Mouse (Mus musculus) CH12.LX (cell line): ENCODE data around the gene Jaml. TPM values are rescaled to one million over a fixed set of nuclear protein-coding genes. Genes with fewer than 3 reads are reported as not detected.

Source experiments
- DNase-seq: peaks from one replicate; pipeline ENCODE4 v3.0.0-alpha.2; 2013; ENCODE audit errors: extremely low read depth
- H3K27ac ChIP-seq: 2 replicates; pipeline ENCODE4 v1.5.1; 2012; ENCODE audit warnings: low read depth, mild to moderate bottlenecking, control low read depth, moderate library complexity; ENCODE audit not compliant: insufficient read depth
- H3K27me3 ChIP-seq: replicated peaks from 2 replicates; pipeline ENCODE3; 2012; ENCODE audit warnings: inconsistent platforms
- H3K36me3 ChIP-seq, 2 experiments: replicated peaks in 1 of 2; 2 replicates each; pipeline versions ENCODE3 to v1.6.1; 2012; ENCODE audit warnings: inconsistent platforms in 1 of 2, low read length in 1 of 2, mild to moderate bottlenecking in 1 of 2, mixed read lengths in 1 of 2, moderate library complexity in 1 of 2; ENCODE audit not compliant: control insufficient read depth in 1 of 2, insufficient read depth in 1 of 2
- H3K4me1 ChIP-seq, 2 experiments: 2 replicates each; pipeline ENCODE4 v1.6.1; 2012; ENCODE audit warnings: inconsistent platforms in 1 of 2, moderate library complexity in 1 of 2; ENCODE audit not compliant: insufficient read depth in 2 of 2, control insufficient read depth in 1 of 2
- H3K4me2 ChIP-seq: 2 replicates; pipeline ENCODE4 v1.6.1; 2012; ENCODE audit warnings: low read depth, mild to moderate bottlenecking, control low read depth; ENCODE audit not compliant: poor library complexity, insufficient read depth, severe bottlenecking
- H3K4me3 ChIP-seq, 3 experiments: fragments of 150-350 bp in 1 of 3; sonication (generic) in 1 of 3; replicated peaks in 1 of 3; 2 replicates each; pipeline versions ENCODE3 to v1.5.1; 2011 to 2012; ENCODE audit warnings: low read depth in 2 of 3, low read length in 2 of 3, mild to moderate bottlenecking in 2 of 3, moderate library complexity in 2 of 3, control low read depth in 1 of 3, improper control_type of control experiment in 1 of 3, inconsistent platforms in 1 of 3, mixed read lengths in 1 of 3; ENCODE audit not compliant: poor library complexity in 1 of 3
- H3K79me2 ChIP-seq: replicated peaks from 2 replicates; pipeline ENCODE4 v1.6.1; 2012; ENCODE audit warnings: mild to moderate bottlenecking, moderate library complexity; ENCODE audit not compliant: control insufficient read depth, poor library complexity, insufficient read depth, severe bottlenecking; ENCODE audit errors: extremely low read depth
- H3K9ac ChIP-seq: 2 replicates; pipeline ENCODE4 v1.6.1; 2012; ENCODE audit warnings: low read depth, mild to moderate bottlenecking, control low read depth, moderate library complexity; ENCODE audit not compliant: insufficient read depth
- H3K9me3 ChIP-seq: replicated peaks from 2 replicates; pipeline ENCODE3; 2012; ENCODE audit warnings: low read length, inconsistent platforms, mixed read lengths
- BHLHE40 ChIP-seq: IDR thresholded peaks from 2 replicates; pipeline ENCODE4 v1.6.1; 2011; ENCODE audit warnings: mild to moderate bottlenecking, low read depth, low read length, improper control_type of control experiment
- CHD2 ChIP-seq: IDR thresholded peaks from 2 replicates; pipeline ENCODE4 v1.6.1; 2011; ENCODE audit warnings: low read length, improper control_type of control experiment
- EP300 ChIP-seq: IDR thresholded peaks from 2 replicates; pipeline ENCODE4 v1.6.1; 2011; ENCODE audit warnings: low read length, improper control_type of control experiment
- GABPA ChIP-seq: IDR thresholded peaks from 2 replicates; pipeline ENCODE4 v1.6.1; 2012; ENCODE audit warnings: low read depth, low read length, improper control_type of control experiment, inconsistent platforms; ENCODE audit not compliant: insufficient replicate concordance
- HCFC1 ChIP-seq: IDR thresholded peaks from 2 replicates; pipeline ENCODE4 v1.6.1; 2012; ENCODE audit warnings: low read depth, mild to moderate bottlenecking, inconsistent platforms, low read length, improper control_type of control experiment
- IRF4 ChIP-seq: IDR thresholded peaks from 2 replicates; pipeline ENCODE4 v1.6.1; 2014; ENCODE audit warnings: low read depth, mild to moderate bottlenecking, inconsistent platforms, low read length, improper control_type of control experiment
- JUND ChIP-seq: conservative IDR thresholded peaks from 2 replicates; pipeline ENCODE4 v1.6.1; 2011; ENCODE audit warnings: low read depth, low read length, improper control_type of control experiment
- KAT2A ChIP-seq: IDR thresholded peaks from 2 replicates; pipeline ENCODE4 v1.6.1; 2012; ENCODE audit warnings: low read length, improper control_type of control experiment, inconsistent platforms; ENCODE audit not compliant: insufficient replicate concordance
- MAX ChIP-seq: IDR thresholded peaks from 2 replicates; pipeline ENCODE4 v1.6.1; 2011; ENCODE audit warnings: low read length, improper control_type of control experiment
- MEF2A ChIP-seq: IDR thresholded peaks from 2 replicates; pipeline ENCODE4 v1.6.1; 2014; ENCODE audit warnings: low read depth, mild to moderate bottlenecking, inconsistent platforms, low read length, improper control_type of control experiment, borderline replicate concordance
- NELFE ChIP-seq: IDR thresholded peaks from 2 replicates; pipeline ENCODE4 v1.6.1; 2011; ENCODE audit warnings: low read depth, low read length, improper control_type of control experiment
- NRF1 ChIP-seq: IDR thresholded peaks from 2 replicates; pipeline ENCODE4 v1.6.1; 2014; ENCODE audit warnings: low read depth, mild to moderate bottlenecking, inconsistent platforms, low read length, improper control_type of control experiment, moderate library complexity
- RCOR1 ChIP-seq: conservative IDR thresholded peaks from 2 replicates; pipeline ENCODE4 v1.6.1; 2012; ENCODE audit warnings: low read depth, mild to moderate bottlenecking, inconsistent platforms, low read length, improper control_type of control experiment
- SIN3A ChIP-seq: IDR thresholded peaks from 2 replicates; pipeline ENCODE4 v1.6.1; 2012; ENCODE audit warnings: low read length, improper control_type of control experiment, inconsistent platforms
- SMC3 ChIP-seq: IDR thresholded peaks from 2 replicates; pipeline ENCODE4 v1.6.1; 2011; ENCODE audit warnings: low read depth, low read length, improper control_type of control experiment
- TBP ChIP-seq: conservative IDR thresholded peaks from 2 replicates; pipeline ENCODE4 v1.6.1; 2011; ENCODE audit warnings: low read depth, low read length, improper control_type of control experiment
- UBTF ChIP-seq: IDR thresholded peaks from 2 replicates; pipeline ENCODE4 v1.6.1; 2012; ENCODE audit warnings: low read depth, mild to moderate bottlenecking, inconsistent platforms, low read length, improper control_type of control experiment, moderate library complexity
- USF1 ChIP-seq: IDR thresholded peaks from 2 replicates; pipeline ENCODE4 v1.6.1; 2014; ENCODE audit warnings: low read depth, mild to moderate bottlenecking, inconsistent platforms, low read length, improper control_type of control experiment
- ZC3H11A ChIP-seq: IDR thresholded peaks from 2 replicates; pipeline ENCODE4 v1.6.1; 2012; ENCODE audit warnings: low read depth, mild to moderate bottlenecking, inconsistent platforms, low read length, improper control_type of control experiment
- ZNF384 ChIP-seq: IDR thresholded peaks from 2 replicates; pipeline ENCODE4 v1.6.1; 2012; ENCODE audit warnings: low read depth, low read length, improper control_type of control experiment, inconsistent platforms
- dilution Hi-C: fragments of 300-500 bp; cut with MboI; formaldehyde crosslinking; loops from 2 replicates; pipeline ENCODE4 v1.14.3; 2020; ENCODE audit warnings: low sequenced_read_pairs; ENCODE audit not compliant: extremely low pct_unique_long_range_greater_than_20kb, extremely low pct_ligation_motif_present
- in situ Hi-C: fragments of 300-500 bp; cut with MboI; formaldehyde crosslinking; loops from 3 replicates; pipeline ENCODE4 v1.14.3; 2019; ENCODE audit warnings: low sequenced_read_pairs, low pct_ligation_motif_present, low pct_unique_long_range_greater_than_20kb, mixed read lengths
- polyA plus RNA-seq: library from polyadenylated mRNA; unstranded; fragments of >175 nt; gene quantifications from 2 replicates; pipeline ENCODE4 v1.2.1, GENCODE M21; 2012; ENCODE audit warnings: low read depth; ENCODE audit not compliant: insufficient read length
- total RNA-seq, 2 experiments: library from RNA; depleted of rRNA; stranded (reverse); fragments of 300-350 nt in 1 of 2; fragments of >200 nt in 1 of 2; gene quantifications; 2 replicates each; pipeline ENCODE4 v1.2.3; 2012 to 2014

Jaml gene
- total and polyA plus RNA-seq, 3 experiments = 0.51 to 1.1 (median 0.87) TPM

- in situ Hi-C loops (no loop called here), dilution Hi-C loops (no loop called here)
- peak; percentile 44 for DNase-seq
- Histone ChIP-seq H3K36me3 (no peaks in the 10 kb centered on the region), H3K27ac (no peak overlapping the region), H3K9ac (no peak overlapping the region), H3K79me2 (no peaks in the 10 kb centered on the region), H3K4me1 (peaks cover 20 to 42% of the 10 kb centered on the region in 2 experiments), H3K27me3 (no peaks in the 10 kb centered on the region), H3K4me3 (no peak overlapping the region), H3K9me3 (no peaks in the 10 kb centered on the region), H3K4me2 (peak overlapping the region; percentile 34)
- no peak for TF ChIP-seq ZNF384
- TF ChIP-seq BHLHE40 = peak; percentile 29; the same call in 1 of the 2 replicates
- TF ChIP-seq EP300 = peak; percentile 74
- TF ChIP-seq IRF4 = peak; percentile 83
These were observed 1.1 kb upstream of the Jaml start for GRCm38 (mm10) chr9:45077859-45078258.

GRCm38 (mm10) chr9:45083132-45083531 lies 4.1 kb downstream of the Jaml start:
- no peaks in the 10 kb centered on the region for H3K27me3 ChIP-seq
- in situ Hi-C loops = no loop called here
- dilution Hi-C loops = no loop called here
- no peak overlapping the region for H3K4me2 ChIP-seq
- H3K4me3 ChIP-seq = no peak overlapping the region
- no peaks in the 10 kb centered on the region for H3K79me2 ChIP-seq
- DNase-seq = no peak
- no peak for TF ChIP-seq GABPA
- TF ChIP-seq KAT2A = no peak
- no peak for TF ChIP-seq MAX
- TF ChIP-seq UBTF = no peak
- no peak for TF ChIP-seq NRF1
- no peak for TF ChIP-seq SIN3A
- TF ChIP-seq USF1 = no peak
- no peak for TF ChIP-seq ZC3H11A
- TF ChIP-seq TBP = no peak
- no peak for TF ChIP-seq IRF4
- TF ChIP-seq ZNF384 = no peak
- no peak for TF ChIP-seq CHD2
- no peak for TF ChIP-seq NELFE
- TF ChIP-seq MEF2A = no peak
- TF ChIP-seq HCFC1 = no peak
- TF ChIP-seq JUND = no peak
- no peak for TF ChIP-seq RCOR1
- no peak for TF ChIP-seq SMC3
- TF ChIP-seq, all 38 proteins: peak for 0
- H3K9me3 ChIP-seq = no peaks in the 10 kb centered on the region
- H3K9ac ChIP-seq = no peak overlapping the region
- H3K27ac ChIP-seq = no peak overlapping the region
- H3K4me1 ChIP-seq = peaks cover 31 to 57% of the 10 kb centered on the region in 2 experiments
- no peaks in the 10 kb centered on the region for H3K36me3 ChIP-seq
